Mouse (Mus musculus) ovary, postnatal 10 days (tissue): ENCODE measurements around the gene Xpo1.
A peak's percentile ranks its signal among the peaks of the same experiment; 100 is the strongest.
"Not testable (repeated sequence)": the region's sequence is repeated elsewhere in the genome, so short reads cannot be mapped to it uniquely, and the experiment has no call there.

Experiments used
- DNase-seq: peaks from one replicate; pipeline ENCODE4 v3.0.0; 2022; ENCODE audit warnings: low spot score

Gene Xpo1

DNA sequence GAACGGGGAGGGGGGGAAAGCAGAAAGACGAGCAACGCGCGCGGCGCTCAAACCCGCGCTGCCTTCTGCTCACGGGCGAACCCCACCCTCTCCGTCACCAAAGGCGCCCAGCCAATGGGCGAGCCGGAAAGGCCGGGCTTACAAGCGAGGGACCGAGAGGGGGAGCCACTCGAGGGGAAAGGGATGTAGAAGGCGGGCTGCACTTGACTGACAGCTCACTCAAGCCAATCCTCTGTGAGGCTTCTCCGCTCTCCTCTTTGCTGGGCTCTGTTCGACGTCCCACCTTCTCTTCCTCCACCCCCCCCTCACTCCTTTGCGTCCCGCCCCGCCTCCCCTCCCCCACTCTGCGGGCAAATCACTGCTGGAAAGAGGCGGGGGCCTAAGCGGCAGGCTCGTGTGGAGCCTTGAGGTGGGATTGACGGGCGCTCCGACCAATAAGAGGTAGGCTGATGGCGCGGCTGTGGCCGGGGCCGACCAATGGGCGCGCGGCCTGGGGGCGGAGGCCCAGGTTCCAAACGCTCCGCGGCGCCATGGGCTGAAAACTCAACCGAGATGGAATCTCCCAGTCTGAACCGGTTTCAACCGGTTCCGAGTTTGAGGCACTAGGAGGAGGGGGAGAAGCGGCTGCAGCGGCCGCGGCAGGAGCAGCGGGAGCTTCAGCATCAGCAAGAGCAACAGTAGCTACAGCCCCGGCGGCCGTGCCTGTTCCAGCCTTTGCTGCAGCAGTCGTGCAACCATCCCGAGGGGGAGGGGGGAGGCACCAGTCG, at the start of gene Xpo1:
TSS of gene Xpo1 (plus strand) at position 615 of the 767 bp plus-strand sequence.
- peak; percentile 99 for DNase-seq

DNA sequence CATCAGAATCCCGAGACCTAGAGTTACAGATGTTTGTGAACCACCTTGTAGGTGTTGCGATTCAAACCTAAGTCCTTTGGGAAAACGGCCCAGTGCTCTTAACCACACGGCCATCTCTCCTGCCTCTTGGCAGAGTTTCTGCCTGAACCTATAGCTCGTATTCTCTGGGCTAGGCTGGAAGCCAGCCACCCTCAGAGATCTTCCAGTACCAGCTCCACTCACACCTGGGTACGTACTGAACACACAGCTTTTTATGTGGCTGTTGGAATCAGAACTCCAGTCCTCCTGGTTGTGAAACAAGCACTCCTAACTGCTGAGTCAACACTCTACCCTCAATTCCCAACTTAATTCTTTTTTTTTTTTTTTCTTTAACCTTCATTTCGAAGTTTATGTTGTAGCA, 46.1 kb upstream of the Xpo1 start:
- DNase-seq, result no peak

DNA sequence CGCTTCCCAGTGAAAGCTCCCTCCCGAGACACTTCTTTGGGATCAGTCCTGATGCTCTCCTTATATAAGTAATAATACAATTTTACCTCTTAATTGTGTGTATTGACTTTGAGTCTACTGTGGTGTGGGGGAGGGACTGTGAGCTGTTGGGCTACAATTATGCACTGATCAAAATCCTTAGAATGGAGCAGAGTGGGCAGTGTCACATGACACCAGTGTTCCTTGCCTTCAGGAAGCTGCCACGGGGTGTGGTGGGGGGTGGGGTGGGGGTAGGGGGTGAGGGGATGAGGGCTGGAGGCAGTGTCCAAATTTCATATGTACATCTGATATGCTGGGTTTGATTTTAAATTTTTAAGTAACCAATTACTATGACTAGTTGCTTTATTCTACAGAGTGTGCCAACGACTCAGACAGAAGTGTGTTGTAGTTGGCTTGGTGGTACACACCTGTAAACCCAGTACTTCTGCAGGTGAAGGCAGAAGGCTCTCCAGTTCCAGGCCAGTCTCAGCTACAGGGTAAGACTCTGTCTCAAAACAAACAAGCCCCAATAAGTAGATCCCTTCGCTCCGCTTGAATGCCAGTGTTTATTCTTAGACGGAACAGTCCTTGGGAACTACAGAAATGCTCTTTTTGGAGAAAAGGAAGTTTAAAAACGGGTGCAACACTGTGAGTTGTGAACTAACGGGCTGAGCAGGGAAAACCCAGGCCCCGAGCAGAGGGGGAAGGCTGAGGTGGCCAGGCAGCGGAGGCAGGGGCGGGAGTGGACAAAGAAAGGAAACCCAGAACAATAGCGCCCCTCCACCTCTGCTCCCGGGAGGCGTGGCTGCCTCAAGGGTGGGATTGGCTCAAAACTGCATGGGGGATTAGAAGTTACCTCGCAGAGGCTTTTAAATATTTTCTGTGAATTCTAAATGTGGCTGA, 45.0 kb upstream of the Xpo1 start:
- peak; percentile 4 for DNase-seq

DNA sequence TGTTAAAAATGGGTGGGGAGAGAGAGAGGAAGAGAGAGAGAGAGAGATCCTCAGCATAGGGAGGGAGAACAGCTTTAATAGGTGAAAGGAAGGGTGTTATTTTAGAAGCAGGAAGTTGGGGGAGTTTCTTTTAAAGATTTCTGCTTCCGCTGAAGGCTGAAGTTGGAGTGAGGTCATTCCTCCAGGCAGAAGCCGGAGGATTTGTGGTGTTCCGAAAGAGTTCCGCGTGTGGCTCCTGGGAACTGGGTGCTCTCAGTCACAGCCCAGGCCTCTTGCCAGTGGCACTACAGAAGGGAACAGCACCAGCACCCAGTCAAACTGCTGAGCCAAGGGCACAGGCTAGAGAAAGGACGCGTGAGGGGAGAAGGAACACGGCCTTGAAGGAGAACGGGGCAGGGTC, 38.4 kb upstream of the Xpo1 start:
- DNase-seq, result no peak

DNA sequence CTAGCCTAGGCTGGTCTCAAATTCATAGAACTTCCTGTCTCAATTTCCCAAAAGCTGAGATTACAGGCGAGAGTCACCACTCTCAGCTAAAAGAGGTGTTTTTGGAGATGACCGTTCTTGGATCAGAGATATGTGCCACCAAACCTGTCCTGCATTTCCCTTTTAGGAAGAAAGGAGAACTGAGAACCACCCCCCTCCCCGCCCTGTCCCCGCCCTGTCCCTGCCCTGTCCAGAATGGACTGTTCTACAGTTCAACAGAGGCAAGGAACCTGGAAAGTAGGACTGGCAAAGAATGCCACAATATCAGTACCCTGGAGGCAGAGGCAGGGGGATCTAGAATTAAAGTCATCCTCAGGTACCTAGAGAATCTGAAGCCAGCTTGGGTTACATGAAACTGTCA, 19.8 kb upstream of the Xpo1 start:
- DNase-seq, result no peak

DNA sequence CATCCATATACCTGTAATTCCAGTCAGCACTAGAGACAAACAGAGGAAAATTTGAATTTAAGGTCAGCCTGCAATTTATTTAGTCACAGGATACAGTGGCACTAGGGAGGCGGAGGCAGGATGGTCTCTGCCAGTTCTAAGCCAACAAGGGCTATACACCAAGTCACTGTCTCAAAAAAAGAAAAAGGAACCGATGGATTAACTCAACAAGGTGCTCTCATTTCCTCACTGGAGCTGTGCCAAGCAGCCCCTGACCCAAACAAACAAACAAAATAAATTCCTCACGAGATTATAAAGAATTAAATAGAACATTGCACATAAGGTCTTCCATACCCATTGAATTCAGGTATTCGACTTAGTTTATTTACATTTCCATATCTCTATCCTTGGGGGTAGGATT, 1.9 kb upstream of the Xpo1 start:
- DNase-seq, result no peak

DNA sequence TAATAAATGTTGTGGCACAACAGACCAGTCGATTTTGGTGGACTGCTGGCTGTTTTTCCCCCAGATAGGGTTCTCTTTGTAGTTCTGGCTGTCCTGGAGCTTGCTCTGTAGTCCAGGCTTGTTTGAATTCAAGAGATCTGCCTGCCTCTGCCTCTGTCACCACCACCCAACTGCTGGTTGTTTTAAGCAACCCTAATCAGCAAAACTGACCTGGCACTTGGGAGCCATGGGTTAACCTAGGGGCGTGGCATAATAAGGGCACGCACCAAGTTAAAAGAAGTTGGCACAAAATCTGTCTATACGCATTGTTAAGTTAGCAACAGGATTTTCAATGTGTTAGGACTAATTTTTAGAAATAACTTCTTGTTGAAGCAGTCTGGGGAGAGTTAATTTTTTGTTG, 1.3 kb upstream of the Xpo1 start:
- no peak for DNase-seq

DNA sequence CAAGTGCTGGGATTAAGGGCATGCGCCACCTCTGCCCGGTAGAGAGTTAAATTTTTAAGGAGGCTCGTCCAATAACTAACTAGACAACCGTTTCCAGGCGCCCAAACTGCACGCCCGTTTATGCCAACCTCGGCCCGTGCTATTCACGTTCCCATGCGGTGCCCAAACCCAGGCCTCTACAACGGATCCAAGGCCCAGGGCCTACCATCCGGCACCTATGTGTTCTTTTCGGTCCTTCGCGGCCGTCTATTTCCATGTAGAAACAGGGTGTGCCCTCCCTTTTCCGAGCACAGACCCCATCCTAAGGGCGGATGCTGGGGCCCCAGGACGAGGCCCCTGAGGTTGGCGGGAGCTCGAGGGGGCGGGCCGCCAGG, 801 bp upstream of the Xpo1 start:
- DNase-seq, result no peak

DNA sequence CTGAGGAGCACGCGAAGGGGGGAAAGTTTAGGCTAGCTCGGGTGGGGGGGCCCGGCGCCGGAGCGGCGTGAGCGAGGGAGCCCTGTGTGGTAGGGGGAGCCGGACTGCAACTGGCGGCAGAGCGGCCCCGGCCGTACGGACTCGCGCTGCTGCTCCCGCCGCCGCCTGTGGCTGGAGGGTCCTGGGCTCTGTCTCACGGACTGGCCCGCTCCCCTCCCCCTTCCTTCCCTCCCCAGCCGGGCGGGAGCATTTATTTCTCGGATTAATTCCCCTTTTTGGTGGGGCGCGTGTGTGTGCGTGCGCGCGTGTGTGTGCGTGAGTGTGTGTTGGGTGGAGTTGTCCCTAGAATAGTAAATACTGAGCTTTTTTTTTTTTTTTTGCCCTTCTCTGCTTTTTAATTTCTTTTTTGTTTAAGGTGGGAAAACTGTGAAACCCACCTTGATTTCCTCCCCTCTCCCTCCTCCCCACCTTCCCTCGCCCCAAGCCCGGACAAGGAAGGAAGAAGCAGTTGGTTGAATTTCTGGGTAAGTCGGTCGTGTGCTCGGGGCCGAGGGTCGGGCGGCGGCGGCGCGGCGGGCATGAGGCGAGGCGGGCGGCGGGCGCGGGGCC, 457 bp downstream of the Xpo1 start:
- no peak for DNase-seq

DNA sequence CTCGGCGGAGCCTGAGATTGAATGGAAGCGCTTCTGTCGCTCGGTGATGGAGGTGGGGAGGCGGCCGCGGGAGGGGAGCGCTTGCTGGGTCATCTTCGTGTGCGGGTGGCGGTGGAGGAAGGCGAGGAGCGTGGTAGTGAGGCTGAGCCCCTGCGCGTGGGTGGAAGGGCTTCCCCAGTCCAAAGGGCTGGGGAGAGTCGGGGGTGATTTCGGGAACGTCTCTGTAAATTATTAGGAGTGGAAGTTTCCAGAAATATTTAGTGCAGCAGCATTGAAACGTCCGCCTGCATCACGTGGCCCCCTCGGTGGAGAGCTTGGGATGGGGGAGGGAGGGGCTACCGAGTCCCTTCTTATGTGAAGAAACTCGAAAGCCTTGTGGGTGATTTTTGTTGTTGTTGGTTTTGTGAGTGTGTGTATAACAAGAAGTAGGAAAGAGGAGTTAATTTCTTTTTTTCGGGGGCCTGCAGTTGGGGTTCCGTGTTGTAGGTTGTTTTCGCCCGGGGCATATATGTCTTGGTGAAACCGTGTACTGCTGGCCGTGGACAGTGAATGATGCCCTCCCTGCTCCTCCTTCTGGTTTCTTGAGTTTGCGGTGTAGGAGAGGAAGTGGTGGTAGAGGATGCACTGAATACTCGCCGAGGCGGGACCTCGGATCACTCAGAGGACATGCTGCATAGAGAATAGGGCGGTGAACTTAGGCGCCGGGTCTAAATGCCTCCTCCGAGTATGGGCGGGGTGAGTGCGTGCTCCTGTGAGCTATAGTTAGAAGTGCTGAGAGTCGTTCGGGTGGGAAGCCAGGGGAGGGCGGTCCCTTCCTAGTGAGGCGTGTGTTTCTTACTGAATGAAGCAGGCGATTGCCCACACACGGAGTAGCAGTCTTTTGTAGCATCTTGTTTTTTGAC, 1.2 kb downstream of the Xpo1 start:
- peak; percentile 34 for DNase-seq

DNA sequence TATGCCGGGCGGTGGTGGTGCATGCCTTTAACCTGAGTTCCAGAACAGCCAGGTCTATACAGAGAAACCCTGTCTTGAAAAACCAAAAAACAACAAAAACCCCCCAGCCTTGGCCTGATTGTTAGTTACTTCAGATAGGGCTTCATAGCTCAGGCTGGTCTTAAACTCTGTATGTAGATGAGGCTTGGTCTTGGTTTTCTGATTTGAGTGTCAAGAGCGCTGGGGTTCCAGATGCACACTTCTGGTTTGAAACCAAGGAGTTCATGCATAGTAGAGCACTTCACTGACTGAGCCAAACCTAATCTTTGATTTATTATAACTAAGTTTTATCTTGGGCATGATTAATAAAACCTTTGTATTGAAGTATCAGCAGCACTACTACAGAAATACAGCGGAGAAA, 3.2 kb downstream of the Xpo1 start:
- DNase-seq, result no peak

DNA sequence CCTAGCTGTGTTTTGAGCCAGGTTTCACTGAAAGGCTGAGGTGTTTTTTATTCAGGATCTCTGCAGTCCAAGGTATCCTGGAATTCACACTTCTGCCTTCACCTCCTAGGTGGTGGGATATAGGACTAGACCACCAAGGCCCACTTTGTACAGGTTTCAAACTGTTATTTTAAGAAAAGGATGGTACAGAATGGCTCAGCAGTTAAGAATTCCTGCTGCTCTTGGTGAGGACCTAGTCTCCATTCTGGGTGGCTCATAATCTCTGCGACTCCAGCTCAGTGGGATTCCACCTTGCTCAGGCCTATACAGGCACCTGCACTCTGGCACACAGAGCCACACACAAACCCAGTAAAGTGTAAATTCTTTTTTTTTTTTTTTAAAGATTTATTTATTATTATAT, 3.6 kb downstream of the Xpo1 start:
- no peak for DNase-seq

DNA sequence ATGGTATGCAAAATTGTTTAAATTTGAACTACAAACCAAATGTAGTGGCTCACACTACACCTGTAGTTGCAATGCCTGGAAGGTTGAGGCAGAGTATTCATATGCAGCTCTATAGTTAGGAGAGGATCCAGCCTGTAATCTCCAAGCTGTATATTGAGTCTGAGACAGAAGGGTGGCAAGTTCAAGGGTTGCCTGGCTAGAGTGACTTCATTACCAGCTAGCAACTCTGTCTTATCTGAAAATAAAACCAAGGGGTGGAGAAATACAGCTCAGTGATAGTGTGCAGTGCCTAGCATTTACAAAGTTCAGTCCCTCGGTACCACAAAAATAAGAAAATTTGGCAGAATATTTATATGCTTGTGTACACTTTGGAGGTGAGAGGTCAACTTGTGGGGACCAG, 4.3 kb downstream of the Xpo1 start:
- no peak for DNase-seq

DNA sequence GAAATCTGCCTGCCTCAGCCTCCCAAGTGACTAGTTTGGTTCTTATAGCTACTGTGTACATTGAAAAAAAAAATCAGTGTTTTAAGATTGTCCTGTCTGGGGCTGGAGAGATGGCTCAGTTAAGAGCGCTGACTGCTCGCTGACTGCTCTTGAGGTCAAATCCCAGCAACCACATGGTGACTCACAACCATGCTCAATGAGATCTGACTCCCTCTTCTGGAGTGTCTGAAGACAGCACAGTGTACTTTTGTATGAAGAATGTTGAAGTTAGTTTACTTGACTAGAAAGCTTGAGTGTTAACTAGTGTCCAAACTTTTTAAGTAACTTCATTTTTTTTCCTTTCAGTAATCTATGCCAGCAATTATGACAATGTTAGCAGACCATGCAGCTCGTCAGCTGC, 5.6 kb downstream of the Xpo1 start:
- no peak for DNase-seq

DNA sequence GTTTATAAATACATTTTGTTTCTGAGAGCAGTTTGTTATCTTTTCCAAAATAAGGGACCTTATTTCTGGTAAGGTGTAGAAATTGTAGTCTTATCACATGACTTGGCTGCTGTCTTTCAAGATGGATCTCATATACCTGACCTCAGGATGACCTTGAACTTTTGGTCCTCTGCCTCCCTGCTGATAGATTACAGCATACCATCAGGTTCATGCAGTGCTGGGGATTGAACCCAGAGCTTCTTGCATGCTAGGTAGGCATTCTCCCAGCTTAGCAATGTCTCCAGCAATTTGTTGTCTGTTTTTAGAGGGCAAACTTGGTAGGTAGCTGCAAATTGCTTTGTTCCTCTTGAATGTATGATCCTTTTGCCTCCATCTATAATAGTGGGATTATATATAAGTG, 9.1 kb downstream of the Xpo1 start:
- no peak for DNase-seq

DNA sequence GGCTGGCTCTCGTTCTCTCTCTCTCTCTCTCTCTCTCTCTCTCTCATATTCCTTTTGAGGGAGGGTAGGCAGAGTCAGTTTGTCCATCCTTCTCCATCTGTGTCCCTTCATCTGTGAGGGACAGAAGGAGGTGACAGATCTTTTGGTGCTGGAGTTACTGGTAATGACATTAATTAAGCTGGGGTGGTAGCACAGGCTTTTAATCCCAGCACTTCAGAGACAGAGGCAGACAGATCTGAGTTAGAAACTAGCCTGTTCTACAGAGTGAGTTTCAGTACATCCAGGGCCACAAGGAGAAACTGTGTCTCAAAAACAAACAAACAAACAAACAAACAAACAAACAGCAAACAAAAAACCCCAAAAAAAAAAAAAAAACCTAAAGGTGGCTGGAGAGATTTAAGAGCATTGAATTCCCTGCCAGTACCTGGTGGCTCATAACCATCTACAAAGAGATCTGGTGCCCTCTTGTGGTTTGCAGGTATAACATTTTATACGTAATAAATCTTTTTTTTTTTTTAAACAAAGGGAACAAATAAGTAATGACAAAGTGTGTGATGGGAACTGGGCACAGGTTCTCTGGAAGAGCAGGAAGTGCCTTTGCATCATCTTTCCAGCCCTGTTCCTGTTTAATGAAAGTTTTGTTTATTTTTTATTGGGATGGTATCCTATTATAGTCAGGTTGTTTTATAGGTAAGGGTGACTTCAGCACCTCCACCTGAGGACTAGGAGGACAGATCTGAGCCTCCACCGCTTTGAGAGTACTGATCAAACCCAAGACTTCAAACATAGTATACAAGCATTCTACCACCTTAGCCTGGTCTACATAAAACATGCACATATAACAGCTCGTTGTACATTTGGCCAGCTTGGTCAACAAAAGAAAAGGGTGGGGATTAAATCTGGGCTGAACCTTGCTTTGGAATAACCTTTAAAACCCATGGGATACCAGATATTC, 16.2 kb downstream of the Xpo1 start:
- no peak for DNase-seq

DNA sequence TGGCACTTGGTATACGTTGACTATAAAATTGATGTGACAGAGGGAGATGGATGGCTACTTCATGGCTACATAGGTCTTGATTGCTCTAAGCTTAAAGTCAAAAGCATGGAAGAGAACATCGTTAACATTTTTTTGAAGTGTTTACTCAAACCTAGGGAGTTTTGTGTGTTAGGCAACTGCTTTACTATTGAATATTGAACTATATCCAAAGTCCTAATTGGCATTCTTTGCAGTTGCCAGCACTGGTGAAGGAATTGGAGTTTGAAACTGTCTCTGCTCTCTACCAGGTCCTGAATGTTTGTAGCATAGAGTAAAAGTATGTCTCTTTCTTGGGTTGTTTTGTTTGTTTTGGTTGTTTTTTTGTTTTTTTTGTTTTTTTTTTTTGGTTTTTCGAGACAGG, 19.9 kb downstream of the Xpo1 start:
- no peak for DNase-seq

DNA sequence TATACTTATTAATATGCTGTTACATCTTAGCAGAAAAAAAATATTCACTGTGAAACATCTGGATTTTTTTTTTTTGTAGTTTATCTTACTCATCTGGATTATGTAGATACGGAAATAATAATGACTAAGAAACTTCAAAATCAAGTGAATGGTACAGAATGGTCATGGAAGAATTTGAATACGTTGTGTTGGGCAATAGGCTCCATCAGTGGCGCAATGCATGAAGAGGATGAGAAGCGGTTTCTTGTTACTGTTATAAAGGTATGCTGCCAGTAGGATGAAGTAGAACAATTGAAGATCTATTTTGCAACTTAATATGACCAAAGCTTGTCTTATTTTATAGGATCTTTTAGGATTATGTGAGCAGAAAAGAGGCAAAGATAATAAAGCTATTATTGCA, 28.6 kb downstream of the Xpo1 start:
- DNase-seq, result no peak

DNA sequence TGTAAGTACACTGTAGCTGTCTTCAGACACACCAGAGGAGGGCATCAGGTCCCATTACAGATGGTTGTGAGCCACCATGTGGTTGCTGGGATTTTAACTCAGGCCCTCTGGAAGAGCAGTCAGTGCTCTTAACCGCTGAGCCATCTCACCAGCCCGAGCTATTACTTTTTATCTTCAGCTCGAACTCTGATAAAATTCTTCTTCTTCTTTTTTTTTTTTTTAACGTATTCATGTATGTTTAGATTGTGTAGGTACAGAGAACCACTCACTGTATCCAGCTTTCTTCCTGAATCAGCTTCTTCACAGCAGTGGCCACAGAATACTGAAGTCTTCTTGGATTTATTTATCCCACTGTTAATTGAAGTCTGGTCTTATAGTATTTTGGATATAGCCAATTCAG, 33.0 kb downstream of the Xpo1 start:
- not testable (repeated sequence) for DNase-seq

DNA sequence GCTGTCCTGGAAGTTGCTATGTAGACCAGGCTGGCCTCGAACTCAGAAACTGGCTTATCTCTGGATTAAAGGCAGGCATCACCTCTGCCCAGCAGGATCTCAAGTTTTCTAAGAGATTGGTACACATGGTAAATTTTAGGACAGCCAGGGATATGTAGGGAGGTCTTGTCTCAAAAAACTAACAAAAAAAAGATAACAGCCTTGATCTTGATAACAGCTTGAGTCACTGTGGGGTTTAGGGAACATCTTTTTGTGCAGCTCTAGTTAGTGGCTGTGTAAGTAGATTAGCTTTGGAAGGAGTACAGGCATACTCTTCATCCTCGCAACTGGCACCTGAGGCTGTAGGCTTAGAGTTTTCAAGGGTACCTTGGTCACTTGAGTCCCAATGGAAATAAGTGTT, 41.5 kb downstream of the Xpo1 start:
- DNase-seq, result no peak

DNA sequence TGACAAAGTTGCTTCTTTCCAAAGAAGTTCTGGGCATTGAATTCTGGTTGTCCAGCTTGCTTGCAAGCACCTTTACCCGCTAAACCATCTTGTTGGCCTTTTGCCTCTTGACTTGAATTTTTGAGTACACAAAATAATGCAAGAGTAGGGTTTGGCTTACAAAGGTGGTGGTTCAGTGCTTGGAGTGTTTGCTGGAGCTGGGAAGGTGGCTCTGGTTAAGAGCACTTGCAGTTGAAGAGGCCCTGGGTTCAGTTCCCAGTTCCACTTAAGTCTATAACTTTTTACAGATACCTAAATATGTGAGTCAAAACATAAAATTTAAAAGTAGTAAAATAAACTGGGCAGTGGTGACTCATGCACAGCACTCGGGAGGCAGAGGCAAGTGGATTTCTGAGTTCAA, 42.5 kb downstream of the Xpo1 start:
- DNase-seq, result no peak
